Mouse (Mus musculus): ENCODE data around the gene Cep128. TPM values are rescaled to one million over a fixed set of nuclear protein-coding genes. Genes with fewer than 3 reads are reported as not detected.
"Not testable (repeated sequence)": the region's sequence is repeated elsewhere in the genome, so short reads cannot be mapped to it uniquely, and the experiment has no call there.

Gene Cep128
- total RNA-seq, 2 experiments from 2014 or later: 7.5 to 8.4 TPM

DNA sequence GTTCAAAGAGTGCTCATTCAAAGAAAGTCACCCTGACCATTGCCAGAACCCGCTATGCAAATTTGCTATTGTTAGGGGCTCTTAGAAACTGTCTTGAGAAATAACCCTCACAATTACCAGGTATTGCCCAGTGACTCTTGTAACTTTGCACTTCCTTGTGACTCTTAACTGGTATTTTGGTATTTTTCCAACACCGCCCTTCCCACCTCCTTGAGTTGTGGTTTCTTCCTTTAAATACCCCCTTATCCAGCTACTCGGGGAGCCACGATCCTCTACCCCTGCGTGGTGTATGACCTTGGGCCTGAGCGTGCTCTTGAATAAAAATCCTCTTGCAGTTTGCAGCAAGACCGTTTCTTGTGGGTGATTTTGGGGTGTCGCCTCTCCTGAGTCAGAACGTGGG is 407.8 kb downstream of the Cep128 start:
- DNase-seq (ENCODE audit: low spot score in 2 of 2): not testable (repeated sequence)

- DNase-seq (ENCODE audit: low spot score in 2 of 2): no peak
Observed at GRCm38 (mm10) chr12:90975429-90975828, 408.8 kb downstream of the Cep128 start.

GRCm38 (mm10) chr12:90971156-90971555 is 413.1 kb downstream of the Cep128 start:
- DNase-seq (ENCODE audit: low spot score in 2 of 2): no peak

DNA sequence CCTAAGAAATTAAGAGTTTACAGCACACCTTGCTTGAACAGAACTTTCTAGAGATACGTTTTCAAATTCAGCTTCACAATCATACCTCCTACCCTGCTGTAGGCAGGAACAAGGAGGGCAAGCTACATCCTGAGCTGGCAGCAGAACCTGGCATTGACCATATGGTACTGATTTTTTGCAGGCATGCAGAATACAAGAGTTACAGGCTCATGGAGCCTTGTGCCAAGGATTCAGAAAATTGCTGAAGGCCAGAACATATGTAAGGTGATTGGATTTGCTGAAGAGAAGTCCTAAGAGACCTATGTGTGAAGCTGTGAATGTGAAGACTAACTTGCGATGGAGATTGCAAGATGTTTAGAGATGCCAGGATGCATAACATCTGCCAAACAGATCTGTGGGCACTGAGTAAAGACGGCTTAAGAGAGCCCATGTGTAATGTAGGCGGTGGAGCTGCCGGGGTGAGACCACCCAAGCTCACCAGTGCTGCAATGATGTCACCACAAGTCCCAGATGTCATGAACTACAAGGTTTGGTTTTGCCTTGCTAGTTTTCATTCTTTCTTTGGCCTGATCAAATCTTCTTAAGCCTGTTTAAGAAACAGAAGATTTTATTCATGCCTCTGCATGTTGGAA is 422.7 kb downstream of the Cep128 start:
- DNase-seq (ENCODE audit: low spot score in 2 of 2): peak in 1 of 2 experiments; percentile 4

DNA sequence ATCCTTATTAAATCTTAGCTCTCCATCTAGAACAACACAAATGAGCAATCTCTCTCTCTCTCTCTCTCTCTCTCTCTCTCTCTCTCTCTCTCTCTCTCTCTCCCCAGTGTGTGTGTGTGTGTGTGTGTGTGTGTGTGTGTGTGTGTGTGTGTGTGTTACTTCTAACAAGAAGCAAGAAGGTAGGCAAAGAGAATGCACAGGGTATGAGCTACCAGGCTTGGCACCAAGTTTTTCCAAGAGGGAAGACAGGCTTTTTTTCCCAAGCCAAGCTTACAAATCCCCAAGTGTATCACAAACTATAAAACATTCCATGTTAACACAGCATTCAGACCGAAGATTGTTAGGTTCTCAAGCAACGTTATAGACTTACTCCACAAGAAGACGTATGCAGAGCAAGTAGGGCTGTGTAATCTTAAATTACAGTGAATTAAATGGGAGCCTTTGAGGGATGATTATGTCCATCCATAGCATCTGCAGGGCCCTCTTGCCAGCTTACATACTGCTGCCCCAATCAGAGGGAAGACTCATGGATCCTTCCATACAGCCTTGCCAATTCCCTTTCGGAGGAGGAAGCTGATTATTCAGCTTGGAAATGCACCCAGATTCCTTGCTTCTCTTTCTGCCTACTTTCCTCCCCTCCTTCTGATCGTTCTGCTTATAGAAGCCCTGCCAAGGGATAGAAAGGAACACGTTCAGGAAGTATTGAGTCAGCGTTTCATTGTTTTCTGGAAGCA is 429.3 kb downstream of the Cep128 start:
- DNase-seq (ENCODE audit: low spot score in 2 of 2): no peak

Small RNA genes lying within 50 kb of the gene (microRNA-seq; reads per million reads assigned to microRNA genes)
- 0 reads per million in 2 experiments for gene Gm44370

Other genes starting within 250 kb of the Cep128 start
- under 1 TPM; 0.19 to 0.56 TPM for gene Tshr, start 154 bp upstream of the Cep128 start, total RNA-seq (2021)
- gene Gtf2a1, start 206.1 kb upstream of the Cep128 start, total RNA-seq (2021): 10 to 100 TPM; 47.8 to 49.3 TPM

All from left cerebral cortex, adult 18-20 months (tissue).